Mouse (Mus musculus): ENCODE measurements around the gene Npb. TPM values are rescaled to one million over a fixed set of nuclear protein-coding genes. Genes with fewer than 3 reads are reported as not detected.

Npb gene
- total RNA-seq, 2 experiments from 2014 or later: 1.4 TPM; not detected in 1

DNA sequence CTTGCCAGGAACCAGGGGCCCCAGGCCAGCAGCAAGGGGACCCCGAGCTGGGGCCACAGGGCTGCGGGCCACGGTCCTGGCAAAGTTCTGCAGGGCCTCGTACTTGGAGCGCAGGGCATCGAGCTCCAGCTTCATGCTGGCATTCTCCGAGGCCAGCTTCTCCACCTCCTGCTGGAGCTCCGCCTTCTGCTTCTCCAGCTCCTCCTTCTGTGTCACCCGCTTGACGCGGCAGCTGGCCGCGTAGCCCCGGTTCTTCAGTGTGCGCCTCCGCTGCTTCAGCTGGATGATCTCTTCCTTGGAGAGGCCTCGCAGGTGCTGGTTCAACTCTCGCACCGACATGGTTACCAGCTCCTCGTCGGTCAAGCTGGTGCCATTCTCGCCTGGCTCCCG, 21.1 kb downstream of the Npb start:
- intact Hi-C loops (cut with DNase I): loop anchor here (10.0 kb wide), 1 partner anchor 85 kb away; the partner anchor contains the start of genes Cenpx and Lrrc45
- DNase-seq: no peak

DNA sequence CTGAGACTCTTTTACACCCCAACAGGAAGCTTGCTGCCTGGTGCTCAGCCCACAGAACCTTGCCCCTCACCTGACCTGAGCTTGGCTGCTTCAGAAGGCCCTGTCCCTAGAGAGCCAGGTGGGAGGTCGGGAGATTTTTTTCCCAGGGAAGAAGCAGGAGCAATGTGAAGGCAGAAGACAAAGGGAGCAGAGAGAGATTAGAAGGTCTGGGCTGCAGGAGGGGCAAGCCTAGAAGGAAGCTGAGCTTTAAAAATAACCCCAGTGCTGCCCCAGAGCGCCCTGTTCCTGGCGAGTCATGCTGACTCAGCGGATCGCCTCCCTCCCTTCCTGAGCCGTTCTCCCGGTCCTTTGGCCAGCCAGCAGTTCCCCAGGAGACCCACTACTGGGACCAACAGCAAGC, 21.6 kb downstream of the Npb start:
- intact Hi-C loops (cut with DNase I): loop anchor here (10.0 kb wide), 1 partner anchor 85 kb away; the partner anchor contains the start of genes Cenpx and Lrrc45

DNA sequence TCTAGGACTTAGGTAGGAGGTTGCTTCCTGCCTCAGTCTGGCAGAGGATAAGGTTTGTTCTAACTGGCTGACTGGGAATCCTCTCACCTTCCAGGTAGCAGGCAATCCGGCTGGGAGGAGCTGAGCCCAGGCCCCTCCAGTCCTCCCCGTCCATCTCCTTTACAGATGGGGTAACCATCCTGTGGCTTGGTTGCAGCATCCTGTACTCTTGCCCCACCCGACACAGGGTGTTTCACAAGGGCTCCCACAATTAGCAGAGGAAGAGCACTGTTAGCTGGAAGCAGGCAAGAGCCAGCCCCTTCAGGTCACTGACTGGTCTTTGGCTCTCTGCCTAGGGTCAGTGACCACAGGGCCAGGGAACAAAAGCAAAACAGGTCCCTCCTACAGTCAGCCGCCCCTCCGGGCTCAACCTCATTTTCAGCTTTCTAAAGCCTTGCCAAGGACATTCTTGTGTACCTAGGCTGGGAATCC, 22.2 kb downstream of the Npb start:
- no peak for DNase-seq
- intact Hi-C loops (cut with DNase I): no loop called here

More for the DNA sequence above, 21.6 kb downstream of the Npb start:
- no peak for DNase-seq

DNA sequence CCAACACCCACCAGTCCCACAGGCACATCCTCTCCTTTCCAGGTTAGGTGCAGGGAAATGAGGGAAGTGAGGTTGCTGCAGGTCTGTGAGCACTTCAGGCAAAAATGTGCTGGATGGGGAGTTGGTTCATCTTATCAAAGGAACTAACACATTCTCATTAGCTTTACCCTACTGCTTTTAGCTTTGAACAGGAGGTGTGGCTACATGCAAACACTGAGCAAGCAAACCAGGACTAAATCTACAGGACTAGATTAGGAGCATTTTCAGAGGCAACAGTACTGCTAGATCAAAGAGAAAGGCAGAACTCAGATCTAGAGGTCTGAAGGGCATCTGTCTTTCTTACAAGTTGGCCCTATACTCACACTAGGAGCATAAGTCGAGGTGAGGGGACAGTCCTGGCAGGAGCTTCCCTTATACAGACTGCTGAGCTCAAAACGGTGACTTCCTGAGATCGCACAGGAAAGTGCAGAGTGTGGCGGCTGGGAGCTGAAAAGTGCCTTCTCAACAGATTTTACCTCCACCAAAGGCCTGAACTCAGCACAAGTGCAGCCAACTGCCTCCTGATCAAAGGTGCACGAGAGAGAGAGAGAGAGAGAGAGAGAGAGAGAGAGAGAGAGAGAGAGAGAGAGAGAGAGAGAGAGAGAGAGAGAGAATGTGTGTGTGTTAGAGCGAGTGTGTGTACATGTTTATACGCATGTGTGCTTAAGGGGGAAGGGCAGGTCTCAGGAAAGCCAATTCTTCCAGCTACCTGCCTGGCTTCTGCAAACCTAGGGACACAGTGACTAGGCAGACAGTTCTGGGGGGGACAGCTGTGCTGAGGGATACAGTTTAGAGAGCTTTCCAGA, 22.8 kb downstream of the Npb start:
- no peak for DNase-seq
- intact Hi-C loops (cut with DNase I): no loop called here

DNA sequence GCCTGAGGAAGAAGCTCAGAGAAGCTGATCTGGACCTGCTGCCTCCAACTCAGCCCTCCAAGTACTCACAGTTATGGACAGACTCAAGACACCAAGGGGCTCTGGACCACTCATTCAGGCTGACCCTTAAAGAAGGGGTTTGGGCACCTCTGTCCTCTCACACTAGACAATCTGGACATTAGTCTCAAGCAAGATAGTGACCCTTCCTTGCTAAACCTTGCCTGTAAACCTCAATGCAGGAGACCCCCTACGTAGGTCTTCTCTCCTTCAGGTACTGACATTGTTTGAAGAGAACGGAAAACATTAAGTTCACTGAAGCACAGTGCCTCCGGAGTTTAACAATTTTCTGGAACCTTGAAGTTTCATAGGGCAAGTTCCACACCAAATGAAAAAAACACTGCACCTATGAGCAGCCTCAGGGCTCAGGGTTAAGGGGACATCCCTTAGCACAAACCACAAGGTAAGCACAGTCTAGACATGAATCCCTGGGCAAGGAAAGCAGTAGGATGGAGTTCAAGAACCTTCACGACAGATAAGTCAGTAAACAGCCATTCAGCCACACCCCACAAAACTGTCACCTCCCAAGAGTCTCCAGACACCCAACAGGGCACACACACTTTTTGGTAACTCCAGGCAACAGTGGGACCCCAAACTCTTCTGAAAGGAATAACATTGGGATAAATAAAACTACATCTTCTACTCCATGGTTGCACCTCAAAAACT, 23.6 kb downstream of the Npb start:
- intact Hi-C loops (cut with DNase I): no loop called here
- DNase-seq: no peak

- intact Hi-C loops (cut with DNase I): no loop called here
- DNase-seq: peak; percentile 52
These were observed 24.6 kb downstream of the Npb start for GRCm38 (mm10) chr11:120632559-120633519.

DNA sequence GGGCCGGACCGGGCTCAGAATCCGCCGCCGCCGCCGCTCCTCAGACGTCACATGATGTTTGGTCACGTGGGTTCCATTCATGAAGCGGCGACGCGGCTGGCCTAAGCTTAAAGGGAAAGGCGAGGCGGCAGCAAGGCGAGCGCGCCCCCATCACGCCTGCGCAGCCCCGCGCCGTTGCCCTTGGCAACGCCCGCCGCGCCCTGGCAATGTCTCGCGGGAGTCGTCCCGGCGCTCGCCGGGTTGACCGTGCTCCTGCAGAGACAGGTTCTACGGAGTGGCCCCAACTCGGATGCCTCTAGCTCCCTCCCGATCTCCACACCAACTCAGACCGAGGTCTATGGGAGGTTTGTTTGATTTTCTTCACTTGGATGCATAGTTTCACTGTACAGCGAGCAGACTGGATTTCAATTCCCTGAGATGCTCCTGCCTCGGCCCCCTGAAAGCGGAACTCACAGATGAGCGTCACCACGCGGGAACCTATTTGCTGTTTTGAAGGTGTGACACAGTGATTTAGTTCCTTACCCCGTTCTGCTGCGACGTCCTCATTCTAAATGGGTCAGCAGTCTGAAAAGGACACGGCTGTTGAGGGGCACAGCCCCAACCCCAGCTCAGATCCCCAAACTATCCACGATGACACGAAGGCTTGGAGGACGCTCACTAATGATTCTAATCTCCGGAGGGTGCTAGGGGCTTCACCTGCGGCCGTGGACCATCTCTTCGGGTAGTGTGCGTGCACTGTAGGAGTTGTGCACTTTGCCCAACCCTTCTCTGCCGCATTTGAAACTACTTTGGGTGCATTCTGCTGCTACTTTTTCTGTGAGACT, 25.5 kb downstream of the Npb start, which contains the start of gene Mafg:
Gene Mafg (minus strand): TSS at position 81 of the 824 bp plus-strand sequence.
- intact Hi-C loops (cut with DNase I): no loop called here
- peak; percentile 94 for DNase-seq

DNA sequence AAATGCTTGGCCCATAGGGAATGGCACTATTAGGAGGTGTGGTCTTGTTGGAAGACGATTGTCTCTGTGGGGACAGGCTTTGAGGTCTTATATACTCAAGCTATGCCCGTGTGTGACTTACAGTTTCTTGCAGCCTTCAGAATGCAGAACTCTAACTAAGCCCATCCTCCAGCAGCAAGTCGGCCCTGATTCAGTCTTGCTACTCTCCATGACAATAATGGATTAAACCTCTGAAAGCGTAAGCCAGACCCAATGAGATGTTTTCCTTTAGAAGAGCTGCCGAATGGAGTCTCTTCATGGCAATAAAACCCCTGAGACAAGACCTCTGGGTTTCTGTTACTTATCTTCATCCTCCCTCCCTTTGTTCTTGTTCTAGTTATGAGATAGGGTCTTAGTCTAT, 26.5 kb downstream of the Npb start:
- intact Hi-C loops (cut with DNase I): no loop called here

GRCm38 (mm10) chr11:120641255-120641654, 33.0 kb downstream of the Npb start:
- DNase-seq: no peak
- intact Hi-C loops (cut with DNase I): no loop called here

More for the DNA sequence above, 26.5 kb downstream of the Npb start:
- no peak for DNase-seq

DNA sequence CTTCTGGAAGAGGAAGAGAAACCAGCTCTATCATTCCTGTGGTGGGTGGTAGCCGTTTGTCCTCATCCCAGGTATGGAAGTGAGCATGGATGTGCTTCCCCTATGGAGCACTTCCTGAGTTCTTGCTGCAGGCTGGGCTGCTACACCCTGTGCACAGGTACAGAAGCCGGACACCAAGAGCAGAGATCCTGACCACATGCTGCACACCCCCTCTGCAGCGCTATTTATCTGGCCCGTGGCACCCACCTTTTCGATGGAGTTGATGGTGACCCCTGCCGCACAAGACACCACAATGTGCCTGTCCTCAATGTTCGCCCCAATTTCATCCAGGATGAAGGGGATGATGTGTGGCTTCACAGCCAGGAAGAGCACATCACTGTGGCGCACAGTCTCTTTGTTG, 33.6 kb downstream of the Npb start:
- intact Hi-C loops (cut with DNase I): no loop called here

GRCm38 (mm10) chr11:120642939-120643600, 34.8 kb downstream of the Npb start:
- DNase-seq: no peak
- intact Hi-C loops (cut with DNase I): no loop called here

More for the DNA sequence above, 33.6 kb downstream of the Npb start:
- no peak for DNase-seq

DNA sequence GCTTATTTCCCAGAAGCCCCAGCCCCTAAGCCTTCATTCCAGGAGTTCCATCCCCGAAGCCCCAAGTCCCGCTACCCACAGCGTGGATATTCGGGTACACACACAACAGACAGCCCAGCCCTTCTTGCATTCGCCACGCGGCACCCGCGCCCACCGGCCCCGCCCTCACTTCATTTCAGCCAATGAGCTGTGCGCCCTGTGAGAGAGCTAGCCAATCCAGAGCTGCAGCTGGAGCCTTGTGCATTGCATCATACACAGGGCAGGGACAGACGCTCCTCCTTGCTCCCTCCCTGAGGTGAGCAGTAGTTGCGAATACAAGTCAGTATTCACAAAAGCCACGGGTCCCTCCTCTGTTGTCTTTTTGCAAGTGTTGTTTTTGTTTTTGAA, 35.3 kb downstream of the Npb start, which contains the start of gene Pycr1:
Gene Pycr1 (minus strand): TSS at position 169 of the 387 bp plus-strand sequence.
- intact Hi-C loops (cut with DNase I): no loop called here
- DNase-seq: peak; percentile 94

DNA sequence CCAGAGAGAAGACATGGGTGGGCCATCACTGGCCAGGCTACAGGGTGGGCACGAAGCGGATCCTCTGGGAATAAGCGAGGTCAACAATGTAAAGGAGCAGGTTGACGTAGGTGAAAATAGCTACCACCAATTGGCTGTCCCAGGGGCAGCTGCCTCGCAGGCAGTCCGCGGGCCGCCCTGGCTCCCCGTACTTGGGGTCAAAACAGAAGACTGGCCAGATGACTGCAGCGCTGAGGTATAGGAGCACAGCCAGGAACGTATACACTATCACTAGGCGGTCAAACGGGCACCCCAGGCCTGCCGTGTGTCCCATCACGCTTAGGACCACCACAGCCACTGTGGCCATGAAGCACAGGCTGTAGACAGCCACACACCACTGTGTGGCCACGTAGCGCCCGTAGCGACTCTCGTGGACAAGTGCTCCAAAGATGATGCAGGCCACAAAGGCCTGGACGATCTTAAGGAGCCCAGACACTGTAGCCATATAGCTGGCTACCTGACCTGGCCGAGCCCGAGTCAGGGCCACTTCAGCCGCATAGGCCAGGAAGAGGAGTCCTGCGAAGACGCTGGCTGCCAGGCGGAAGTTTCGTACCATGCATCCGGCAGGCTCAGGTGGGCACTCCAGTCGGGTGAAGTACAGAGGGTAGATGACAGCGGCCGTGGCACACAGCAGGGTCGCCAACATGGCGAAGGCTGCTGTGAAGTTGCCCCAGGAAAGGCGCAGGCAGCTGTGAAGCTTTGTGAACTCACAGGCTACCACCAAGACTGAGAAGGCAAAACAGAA, 39.0 kb downstream of the Npb start:
- intact Hi-C loops (cut with DNase I): no loop called here
- DNase-seq: no peak

- intact Hi-C loops (cut with DNase I): no loop called here
- DNase-seq: no peak
These were observed 39.8 kb downstream of the Npb start, which contains the start of gene Myadml2 for GRCm38 (mm10) chr11:120648001-120648476. TSS of gene Myadml2 (minus strand) at chr11:120648158.

DNA sequence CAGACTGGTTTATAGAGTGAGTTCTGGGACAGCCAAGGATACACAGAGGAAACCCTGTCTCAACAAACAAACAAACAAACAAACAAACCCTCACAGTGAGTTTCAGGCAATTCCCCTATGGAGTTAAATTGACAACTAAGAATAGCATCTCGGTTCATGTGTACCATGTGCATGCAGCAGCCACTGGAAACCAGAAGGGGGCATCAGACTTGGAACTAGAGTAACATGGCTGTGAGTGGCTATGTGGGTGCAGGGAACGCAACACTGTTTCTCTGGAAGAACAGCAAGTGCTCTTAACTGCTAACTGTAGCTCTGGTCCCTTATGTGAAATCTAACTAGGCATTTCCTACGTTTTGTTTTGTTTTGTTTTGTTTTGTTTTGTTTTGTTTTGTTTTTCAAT, 43.6 kb downstream of the Npb start:
- intact Hi-C loops (cut with DNase I): no loop called here

DNA sequence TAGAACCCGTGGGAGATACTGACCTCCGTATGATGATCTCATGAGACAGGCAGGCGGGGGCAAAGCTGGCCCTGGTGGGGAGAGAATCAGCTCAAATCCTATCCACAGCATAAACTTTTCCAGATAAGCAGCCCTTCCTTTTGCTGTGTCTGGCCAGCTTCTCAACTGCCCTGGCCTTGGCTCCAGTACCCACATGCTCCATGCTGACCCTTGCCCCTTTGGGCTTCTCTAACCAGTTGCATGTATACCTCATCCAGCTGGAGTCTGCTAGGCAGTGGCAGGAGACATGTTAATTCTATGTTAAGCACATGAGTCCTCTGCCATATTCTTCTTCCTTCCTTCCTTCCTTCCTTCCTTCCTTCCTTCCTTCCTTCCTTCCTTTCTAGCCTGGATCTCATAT, 46.5 kb downstream of the Npb start:
- DNase-seq: no peak
- intact Hi-C loops (cut with DNase I): no loop called here

More for the DNA sequence above, 43.6 kb downstream of the Npb start:
- DNase-seq: no peak

- no peak for DNase-seq
- intact Hi-C loops (cut with DNase I): no loop called here
These were observed 49.0 kb downstream of the Npb start for GRCm38 (mm10) chr11:120657301-120657700.

Measured in left cerebral cortex, postnatal 4 days (tissue).